Mouse (Mus musculus) cerebellum, postnatal 14 days (tissue): ENCODE data around the gene Ralgps1.
"Not testable (repeated sequence)": the region's sequence is repeated elsewhere in the genome, so short reads cannot be mapped to it uniquely, and the experiment has no call there.

ENCODE experiments used
- DNase-seq, 2 experiments: peaks; one replicate each; pipeline ENCODE4 v3.0.0; 2021; ENCODE audit warnings: mixed read lengths in 2 of 2

Ralgps1 gene

DNA sequence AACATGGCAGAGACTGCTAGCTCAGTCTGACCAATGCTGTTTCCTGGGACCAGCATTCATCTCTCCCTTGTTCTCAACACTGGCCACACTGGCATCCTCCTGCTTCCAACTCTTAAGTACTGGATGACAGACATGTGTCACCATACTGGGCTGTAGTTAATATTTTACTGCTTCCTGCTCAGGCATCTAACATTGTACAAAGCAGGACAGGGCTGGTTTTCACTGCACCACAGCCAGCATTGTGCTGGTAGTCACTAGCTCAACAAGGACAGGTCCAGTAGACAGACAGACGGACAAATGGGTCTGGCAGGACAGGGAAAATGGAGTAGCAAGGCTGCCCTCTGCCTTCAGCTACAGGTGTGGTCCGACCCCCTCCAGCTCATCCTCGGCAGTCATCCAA, 10.7 kb downstream of the Ralgps1 start:
- peak in 1 of 2 experiments; percentile 12 for DNase-seq

DNA sequence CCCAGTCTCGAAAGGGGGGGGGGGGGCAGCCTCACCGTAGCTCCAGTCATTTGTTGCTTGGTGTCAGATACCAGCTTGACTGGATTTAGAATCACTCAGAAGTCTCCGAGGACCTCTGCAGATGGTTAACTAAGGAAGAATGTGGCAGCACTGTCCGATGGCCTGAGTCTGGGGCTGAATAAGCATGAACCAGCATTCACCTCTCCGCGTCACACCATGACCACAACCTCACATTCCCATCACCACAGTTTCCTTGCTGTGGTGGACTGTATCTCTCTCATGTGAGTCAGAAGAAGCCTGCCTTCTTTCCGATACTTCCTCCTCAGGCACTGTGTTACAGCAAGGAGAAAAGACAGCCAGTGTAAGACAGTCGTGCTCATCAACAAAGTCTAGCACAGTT, 12.1 kb downstream of the Ralgps1 start:
- DNase-seq, result no peak

DNA sequence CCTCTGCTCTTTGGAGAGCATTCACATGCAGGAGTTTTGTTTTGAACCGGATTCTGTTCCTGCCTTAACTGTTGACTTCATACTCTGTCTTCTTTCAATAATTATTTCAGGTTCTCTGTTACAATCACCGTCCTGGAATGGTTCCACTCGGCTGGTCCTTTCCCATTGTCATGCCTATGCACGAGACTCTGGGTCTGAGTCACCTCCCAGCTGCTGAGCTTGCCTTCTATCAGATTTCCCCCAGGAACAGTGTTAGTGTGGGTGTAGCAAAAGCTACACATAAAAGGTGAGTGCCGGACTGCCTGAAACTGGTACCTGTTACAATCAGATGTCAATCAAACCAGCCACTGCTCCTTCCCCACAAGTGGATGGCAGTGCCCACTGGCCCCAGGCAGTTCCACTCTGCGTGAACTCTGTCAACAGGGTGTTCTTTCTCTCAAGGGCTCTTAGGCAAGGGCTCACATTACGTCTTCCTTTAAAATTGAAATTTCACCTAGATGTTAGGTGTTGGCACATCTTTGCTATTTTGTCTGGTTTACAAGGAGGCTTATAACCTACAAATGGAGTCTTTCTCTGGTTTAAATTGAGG, 13.9 kb downstream of the Ralgps1 start:
- DNase-seq, result no peak

DNA sequence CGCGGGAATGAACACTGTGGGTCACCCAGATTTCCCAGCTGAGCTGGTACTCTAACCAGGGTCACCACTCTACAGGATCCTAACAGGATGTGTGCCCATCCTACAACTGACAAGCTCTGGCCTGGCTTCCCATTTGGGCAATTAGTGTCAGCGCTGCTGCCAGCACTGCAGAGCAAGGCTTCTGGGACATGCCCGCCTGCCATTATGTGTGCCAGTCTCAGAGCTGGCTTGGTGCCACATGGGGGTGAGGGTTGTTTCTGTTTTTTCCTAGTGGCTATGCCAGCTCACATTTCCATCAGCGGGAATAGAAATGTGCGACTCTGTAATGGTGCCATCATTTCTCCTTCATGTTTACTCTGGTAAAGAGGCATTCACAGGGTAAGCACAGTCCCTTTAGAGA, 15.7 kb downstream of the Ralgps1 start:
- DNase-seq, result peak; percentile 94 to 95

DNA sequence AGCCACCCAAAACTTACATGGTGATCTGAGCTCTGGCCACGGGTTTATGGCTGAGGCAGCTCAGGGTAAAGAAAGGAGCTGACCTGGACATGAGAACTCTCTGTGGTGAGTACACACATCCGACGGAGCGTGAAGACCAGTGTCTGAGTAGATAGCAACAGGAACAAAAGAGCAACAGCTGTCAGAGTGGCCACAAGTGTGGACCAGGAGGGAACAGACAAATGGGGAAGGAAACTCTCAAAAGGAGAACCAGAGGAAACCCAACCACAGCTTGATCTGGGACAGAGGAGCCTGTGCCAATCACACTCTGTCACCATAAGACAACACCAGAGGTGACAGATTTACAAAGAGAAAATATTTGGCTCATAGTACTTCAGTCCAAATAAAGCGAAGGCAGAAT, 17.9 kb downstream of the Ralgps1 start:
- DNase-seq, result no peak

DNA sequence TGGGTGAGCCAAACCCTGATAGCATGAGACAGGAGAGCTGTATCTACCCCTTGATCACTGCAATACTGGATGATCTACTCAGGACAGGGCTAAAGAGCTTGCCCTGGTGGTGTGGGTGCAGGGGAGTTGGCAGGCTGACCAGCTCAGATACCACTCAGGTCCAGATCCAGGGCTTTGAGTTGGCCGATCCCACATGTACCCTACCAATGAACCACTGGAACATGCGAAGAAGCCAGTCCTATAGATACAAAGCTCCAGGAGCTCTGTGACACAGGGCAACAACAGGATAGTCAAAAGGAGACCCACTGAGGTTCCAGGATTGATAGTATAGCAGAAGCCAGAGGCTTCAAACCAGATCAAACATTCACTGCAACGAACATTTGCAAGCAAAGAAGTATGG, 19.8 kb downstream of the Ralgps1 start:
- DNase-seq, result no peak

DNA sequence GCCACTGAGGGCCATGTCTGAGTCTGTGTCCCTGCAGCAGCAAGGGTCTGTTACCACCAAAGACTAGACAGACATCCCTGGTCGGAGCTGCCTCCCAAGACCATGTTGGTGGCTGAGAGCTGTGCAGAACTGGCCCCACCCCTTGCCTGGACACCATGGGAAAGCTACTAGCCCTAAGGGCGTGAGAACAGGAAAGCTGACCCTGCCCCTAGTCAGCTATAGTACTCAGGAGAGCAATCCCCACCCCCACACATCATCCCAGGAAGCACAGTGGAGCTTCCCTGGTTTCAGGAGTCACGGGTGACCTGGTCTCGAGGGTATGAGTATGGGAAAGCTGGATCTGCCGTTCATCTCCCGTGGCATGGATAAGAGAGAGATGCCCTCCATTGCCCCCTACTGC, 20.4 kb downstream of the Ralgps1 start:
- DNase-seq, result no peak

DNA sequence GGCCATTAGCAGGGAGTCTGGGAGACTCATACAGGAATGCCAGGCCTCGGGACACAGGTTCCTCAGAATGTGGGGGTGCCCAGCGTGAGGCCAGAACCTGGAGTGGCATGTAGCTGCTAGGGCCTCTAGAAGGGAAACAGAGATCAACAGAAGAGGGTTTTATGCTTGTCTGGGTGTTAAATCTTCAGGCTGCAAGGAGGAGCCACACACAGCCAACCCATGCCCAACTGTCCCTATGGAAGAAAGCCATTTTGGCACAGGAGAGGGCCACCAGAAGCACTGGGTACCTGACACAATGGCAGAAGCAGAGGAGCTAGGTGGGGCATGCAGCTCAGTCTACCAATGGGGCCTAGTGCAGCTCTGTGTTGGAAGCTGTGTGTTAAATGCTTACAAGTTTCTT, 21.7 kb downstream of the Ralgps1 start:
- DNase-seq, result peak; percentile 55 to 73

DNA sequence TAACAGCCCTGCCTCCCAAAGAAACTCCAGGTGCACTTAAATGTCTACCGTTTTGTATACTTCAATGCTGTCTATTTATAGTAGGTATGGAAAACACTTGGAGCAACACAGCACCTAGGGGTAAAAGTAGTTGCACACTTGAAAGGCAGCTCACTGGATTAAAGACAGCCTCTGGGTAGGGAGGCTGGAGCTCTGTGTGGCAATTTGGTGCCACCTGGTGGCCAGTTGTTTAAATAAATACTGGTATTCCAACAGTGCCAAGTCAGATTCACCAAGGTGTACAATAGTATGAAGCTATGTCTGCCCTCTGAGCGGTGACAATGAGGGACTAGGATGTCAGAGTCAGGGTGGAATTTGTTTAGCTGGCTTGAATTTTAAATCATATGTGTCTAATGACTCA, 22.2 kb downstream of the Ralgps1 start:
- DNase-seq, result peak; percentile 91 to 92

DNA sequence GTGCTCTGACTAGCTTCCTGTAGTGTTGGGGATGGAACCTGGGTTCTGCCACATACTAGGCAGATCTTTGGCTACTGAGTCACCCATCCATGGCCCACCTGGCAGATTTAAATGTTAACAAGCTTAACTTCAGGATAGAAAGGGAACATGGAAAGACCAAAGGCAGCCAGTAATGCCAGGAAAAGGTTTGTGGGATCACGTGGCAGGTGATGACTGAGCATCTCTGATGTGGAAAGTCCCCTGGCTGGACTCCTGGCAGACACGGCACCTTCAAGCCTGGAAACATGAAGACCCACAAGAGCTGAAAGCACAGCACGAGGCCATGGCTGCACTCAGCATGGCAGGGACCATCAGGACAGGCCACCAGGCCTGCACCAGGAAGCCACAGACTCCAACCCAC, 23.0 kb downstream of the Ralgps1 start:
- no peak for DNase-seq

DNA sequence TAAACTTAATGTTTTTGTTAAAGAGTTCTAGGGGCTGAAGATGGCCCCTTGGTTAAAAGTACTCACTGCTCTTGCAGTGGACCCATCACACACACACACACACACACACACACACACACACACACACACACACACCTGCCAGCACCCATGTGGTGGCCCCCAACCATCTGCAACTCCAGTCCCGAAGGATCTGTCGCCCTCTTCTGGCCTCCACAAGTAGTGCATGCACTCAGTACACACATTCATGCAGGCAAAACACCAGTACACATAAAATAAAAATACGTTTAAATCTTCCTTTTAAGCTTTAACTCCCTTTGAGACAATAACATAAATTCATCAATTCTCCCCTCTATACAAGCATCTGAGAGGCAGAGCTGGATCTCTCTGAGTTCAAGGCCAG, 23.7 kb downstream of the Ralgps1 start:
- peak; percentile 80 to 91 for DNase-seq

DNA sequence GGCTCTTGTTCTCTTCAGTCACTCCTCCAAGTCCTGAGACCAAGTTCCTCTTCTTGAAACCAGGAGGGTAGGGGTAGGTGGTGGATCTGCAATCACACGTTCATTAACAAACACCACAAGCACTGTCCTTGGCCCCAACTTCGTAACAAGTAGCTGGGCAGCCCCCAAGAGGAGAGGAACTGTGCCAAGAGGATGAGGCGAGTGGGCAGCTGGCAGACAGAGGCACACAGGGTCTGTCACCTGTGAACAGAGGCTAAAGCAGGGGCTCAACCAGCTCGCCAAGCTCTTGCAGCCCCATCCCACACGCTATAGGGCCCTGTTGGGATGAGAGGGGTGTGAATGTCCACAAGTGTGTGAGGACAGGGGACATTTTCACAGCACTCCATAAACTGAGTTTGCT, 24.5 kb downstream of the Ralgps1 start:
- DNase-seq, result no peak

DNA sequence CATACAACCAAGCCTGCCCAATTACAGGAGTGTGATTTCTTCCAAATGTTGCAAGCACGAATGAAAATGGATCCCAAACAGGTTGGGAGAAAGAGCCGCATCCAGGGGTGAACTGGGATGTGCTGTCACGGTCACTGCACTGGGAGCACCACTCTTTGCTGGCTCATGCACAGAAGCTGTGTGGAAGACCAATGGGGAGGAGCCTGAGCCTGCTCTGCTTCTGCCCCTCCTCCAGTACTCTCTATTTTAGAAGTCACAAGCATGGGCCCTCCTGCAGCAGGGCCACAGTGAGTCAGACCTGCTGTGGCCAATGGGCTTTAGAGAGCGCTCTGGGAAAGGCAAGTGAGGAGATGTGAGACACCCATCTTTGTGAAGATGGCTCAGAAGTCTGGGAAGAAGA, 25.3 kb downstream of the Ralgps1 start:
- DNase-seq, result no peak

DNA sequence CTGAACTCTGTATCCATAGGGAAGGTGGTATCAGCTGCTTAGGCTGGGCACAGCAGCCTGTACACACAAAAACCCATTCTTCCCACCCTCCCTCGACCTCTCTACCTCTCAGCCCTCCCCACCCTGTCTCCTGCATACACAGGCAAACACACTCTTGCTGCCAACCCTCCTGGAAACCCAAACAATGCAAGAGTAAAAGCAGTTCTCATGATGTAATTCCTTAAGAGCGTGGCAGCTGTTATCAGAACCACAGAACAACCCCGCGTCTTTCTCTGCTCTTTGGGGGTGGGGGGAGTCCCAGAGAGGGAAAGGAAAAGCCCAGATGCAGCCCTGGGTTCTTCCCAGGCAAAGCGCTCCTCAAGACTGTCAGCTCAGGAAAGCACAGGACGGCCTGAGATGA, 25.8 kb downstream of the Ralgps1 start:
- no peak for DNase-seq

DNA sequence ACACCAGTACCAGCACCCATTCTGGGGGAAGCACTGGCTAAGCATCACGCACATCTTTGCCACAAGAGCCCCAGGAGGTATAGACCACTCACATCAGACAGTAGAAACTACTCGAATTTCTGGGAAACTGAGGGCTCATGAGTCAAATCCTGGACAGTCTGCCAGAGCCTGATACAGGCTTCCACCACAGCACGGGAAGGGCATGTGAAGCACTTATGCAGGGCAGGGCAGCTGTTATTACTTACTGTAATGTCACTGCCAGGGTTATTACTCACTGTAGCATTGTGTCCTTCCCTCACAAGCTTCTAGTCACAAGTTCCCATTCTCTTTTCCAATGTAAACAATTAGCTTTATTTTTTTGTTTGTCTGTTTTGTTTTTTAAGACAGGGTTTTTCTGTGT, 27.9 kb downstream of the Ralgps1 start:
- DNase-seq, result no peak

DNA sequence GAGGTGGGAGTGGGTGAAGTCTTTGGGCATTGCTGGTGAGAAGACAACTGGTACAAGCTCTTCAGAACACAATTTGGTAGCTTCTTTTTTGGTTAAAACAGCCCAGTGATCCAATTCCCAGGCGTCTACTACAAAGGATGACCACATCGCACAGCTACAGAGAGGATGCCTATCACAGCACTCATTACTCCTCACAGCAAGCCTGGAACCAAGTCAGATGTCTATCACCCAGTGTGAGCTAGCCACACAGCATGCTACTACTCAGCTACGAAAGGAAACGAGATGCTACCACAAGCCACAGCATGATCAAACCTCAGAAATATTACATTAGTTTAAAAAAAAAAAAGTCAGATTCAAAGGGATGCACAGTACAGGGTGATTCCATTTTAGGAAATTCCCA, 29.1 kb downstream of the Ralgps1 start:
- peak in 1 of 2 experiments; percentile 53 for DNase-seq

DNA sequence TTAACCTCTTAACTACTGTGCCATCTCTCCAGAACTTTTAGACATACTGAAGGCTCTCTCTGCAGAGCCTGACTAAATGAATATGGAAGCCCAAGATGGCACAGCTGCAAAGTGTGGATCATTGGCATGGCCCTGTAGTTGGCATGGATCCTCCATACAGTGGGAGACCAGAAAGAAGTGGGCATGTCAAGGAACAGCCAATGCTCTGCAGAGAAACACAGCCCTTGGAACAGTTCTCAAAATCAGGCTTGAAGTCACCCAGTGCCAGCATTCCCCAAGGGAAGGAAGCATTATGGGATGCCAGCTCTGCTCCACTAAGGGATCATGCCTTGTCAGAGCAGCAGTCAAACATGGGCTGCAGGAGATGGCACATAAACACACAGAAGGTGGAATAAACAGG, 35.5 kb downstream of the Ralgps1 start:
- no peak for DNase-seq

DNA sequence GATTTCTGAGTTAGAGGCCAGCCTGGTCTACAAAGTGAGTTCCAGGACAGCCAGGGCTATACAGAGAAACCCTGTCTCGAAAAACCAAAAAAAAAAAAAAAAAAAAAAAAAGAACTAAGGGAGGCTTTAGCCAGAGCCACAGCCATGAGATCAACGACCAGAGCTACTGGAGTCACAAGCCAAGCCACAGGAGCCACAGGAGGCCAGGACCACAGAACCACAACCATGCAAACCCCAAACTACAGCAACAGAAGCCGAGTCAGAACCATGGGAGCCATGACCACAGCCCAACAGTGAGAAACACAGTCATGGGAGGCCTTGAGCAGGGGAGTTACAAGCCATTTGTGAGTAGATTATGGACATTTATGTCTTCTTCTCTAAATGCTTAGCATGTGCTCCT, 41.7 kb downstream of the Ralgps1 start:
- no peak for DNase-seq

DNA sequence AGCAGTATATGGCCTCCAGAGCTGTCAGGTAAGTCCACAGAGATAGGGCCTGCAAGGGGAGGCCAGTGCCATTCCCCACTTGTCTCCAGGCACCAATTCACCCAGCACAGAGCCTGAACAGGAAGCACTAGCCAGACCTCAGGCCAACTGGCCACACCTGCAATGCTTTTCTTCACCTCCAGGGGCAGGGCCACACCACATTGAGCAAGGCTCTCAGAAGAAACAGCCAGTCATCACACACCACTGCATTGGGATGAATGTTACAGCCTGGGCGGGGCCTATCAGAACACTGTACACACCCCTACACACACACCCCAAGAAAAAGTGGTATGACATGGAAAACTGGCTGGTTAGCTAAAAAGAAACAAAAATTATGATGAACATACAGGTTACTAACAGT, 42.3 kb downstream of the Ralgps1 start:
- peak; percentile 56 to 63 for DNase-seq

DNA sequence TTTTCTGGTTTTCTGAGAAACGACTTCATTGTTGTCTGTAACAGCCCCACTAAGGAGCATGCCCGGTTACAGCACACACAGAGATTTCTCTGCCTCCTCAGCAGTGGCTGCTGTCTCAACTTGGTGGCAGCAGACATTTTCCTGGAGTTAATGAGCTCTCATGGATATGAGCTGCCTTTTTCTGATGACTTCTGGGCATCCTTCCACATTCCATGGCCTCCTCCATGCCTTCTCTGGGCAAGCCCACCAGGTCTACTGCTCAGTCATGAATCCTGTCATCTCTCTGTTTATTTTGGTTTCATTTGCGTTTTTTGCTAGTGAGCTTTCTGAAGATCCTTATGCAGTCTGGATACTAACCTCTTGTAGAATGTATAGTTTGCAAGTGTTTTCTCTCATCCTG, 45.9 kb downstream of the Ralgps1 start:
- peak; percentile 53 to 59 for DNase-seq

DNA sequence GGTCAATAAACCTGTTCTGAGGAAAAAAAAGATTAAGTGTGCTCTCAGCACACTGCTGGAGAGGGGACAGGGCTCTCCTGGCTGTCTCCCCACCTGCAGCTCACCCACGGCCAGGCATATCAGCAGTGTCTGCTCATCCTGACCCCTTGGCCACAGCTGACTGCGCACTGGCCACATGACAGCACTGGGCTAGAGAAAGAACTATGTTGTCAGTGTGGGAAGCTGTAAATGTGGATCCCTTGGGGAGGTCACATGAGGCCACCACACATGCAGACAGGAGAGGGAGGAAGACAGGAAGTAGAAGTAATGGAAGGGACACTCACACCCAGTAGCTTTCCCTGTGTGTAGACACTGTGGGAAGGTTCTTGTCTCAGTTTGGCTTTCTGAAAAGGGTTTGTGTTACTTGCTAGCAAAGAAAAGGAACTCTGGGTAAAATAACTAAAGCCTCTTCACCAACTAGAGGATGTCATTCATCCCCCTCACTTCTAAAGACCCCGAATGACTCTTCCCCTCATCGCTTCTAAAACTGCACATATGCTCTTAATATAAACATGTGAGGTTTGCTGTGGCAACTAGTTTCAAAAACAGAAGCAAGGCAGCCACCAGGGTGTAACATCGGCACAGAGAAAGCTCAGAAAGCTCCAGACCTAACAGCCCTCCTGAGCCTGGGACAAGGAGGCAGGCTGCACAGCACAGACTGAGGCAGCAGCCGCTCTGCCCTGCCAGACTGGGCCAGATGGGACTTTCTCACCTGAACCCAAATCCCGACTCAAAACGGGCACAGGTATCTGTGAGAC, 47.3 kb downstream of the Ralgps1 start:
- no peak for DNase-seq

DNA sequence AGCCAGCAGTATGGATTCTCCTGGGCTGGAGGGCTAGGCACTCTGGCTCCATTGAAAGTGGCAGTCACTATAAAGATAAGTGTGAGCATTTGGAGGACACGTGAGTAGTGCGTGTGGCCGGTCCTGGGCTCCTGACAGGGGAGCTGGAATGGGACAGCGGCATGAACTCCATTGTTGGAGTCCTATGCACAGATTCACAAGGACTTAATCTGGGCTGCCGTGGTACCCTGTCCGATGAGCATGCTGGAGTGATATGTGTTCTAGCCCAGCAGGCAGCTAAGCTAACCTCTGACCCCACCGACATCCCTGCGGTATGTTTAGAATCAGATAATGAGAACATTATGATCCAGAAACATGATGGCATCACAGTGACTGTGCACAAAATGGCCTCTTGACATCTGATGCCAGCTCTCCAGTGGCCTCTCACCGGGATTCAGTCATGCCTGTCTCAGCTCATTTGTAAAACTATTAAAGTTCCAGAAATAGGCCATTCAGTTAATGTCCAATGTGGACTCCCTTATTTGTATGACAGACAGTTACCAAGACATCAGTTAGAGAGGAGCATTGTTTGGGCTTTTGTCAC, 48.2 kb downstream of the Ralgps1 start:
- DNase-seq, result not testable (repeated sequence)

DNA sequence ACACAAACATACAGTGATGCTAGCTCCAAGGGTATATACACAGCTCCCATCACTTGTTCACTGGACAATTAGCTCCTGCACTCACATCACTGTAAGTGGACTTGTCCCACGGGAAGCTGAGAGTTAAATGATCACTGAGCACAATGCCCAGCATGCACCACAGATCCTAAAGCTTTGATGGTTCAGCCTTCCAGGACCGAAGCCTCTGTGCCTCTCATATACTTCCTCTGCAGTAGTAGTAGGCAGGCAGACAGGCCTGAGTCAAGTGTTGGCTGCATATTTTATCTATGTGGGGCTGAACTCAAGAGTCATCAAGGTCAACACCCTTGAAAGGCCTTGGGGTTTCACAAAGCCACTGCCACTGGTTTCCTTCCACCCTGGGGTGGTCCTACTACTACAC, 49.6 kb downstream of the Ralgps1 start:
- no peak for DNase-seq

DNA sequence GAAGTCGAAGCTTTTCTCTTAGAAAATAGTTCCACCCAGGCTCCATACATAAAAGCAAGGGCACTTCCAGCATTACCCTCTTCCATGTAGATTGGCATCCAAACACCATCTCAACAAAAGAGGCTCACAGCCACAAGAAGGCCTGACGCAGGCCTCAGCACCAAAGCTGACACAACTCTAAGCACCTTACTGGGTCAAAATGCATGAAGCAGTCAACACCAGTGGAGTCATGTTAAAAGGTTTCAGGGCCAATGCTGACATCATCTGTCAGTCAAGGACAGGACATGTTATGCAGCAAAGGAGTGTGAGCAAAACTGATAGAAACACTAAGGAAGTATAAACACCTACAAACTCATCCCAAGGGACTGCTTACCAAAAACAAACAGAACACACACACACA, 50.3 kb downstream of the Ralgps1 start:
- DNase-seq, result no peak
